ENCODE assay signal across 8 mouse cellular contexts in genomic region chr11:62538321-62539088, GRCm38 (mm10). TPM values are rescaled to one million over a fixed set of nuclear protein-coding genes. Genes with fewer than 3 reads are reported as not detected.
DNase-seq lines count a peak whose midpoint lies in the region; ATAC-seq and TF ChIP-seq lines count a peak whose summit lies in the region.

No protein-coding gene starts in this region.

- peaks cover 8 to 16% of the 10 kb centered on the region in 2 experiments for H3K36me3 ChIP-seq in MEL (ENCODE audit: control insufficient read depth in 1 of 2, insufficient read depth in 2 of 2, low read length in 2 of 2)
- H3K36me3 ChIP-seq in forebrain, embryonic 15.5 days = 0 out of 2 replicates have a peak, but pooled peaks cover 12% of the 10 kb centered on the region

- H3K4me3 ChIP-seq in MEL (ENCODE audit: control insufficient read depth in 1 of 2, insufficient read depth in 1 of 2, low read depth in 2 of 2, low read length in 2 of 2) = peak overlapping the region; percentile 58 to 91
- peak overlapping the region; percentile 96 for H3K4me3 ChIP-seq in forebrain, embryonic 15.5 days

- peak; percentile 77 for DNase-seq in MEL (ENCODE audit: low read depth, low spot score)
- peak; percentile 64 for DNase-seq in cerebellum, adult 11-12 months
- peak; percentile 60 to 76 for DNase-seq in heart, postnatal 36 days
- peak; percentile 56 to 73 for DNase-seq in layer of hippocampus, postnatal 10 days (ENCODE audit: low spot score in 2 of 2)
- peak; percentile 36 for DNase-seq in lung, postnatal 25 days (ENCODE audit: low spot score)
- DNase-seq in retina, embryonic 14.5 days (ENCODE audit: low spot score) = peak; percentile 64
- peak; percentile 69 for DNase-seq in thymus, postnatal 4 days

- ATAC-seq in forebrain, embryonic 15.5 days (replicated peaks) = peak; percentile 82

- peak overlapping the region; percentile 76 for H3K27ac ChIP-seq in MEL (ENCODE audit: control insufficient read depth, low read depth, low read length)
- H3K27ac ChIP-seq in forebrain, embryonic 15.5 days (replicated peaks) = peak overlapping the region; percentile 82

- TF ChIP-seq POLR2A in MEL (IDR thresholded peaks at IDR 0.05; ENCODE audit: control insufficient read depth in 1 of 2, insufficient read depth in 1 of 2, low read depth in 1 of 2, low read length in 2 of 2, poor library complexity in 1 of 2) = no peak; a peak in 1 of 4 replicates

- H3K9ac ChIP-seq in MEL (ENCODE audit: control insufficient read depth, low read depth, low read length, poor library complexity, severe bottlenecking) = peak overlapping the region; percentile 100
- peak overlapping the region; percentile 96 for H3K9ac ChIP-seq in forebrain, embryonic 15.5 days (replicated peaks)

- TF ChIP-seq RAD21 in MEL (IDR thresholded peaks at IDR 0.05; ENCODE audit: low read depth, low read length) = no peak

- H3K4me1 ChIP-seq in MEL (ENCODE audit: control insufficient read depth in 1 of 2, insufficient read depth in 2 of 2, low read length in 2 of 2) = peaks cover 4 to 6% of the 10 kb centered on the region in 2 experiments
- peaks cover 19% of the 10 kb centered on the region for H3K4me1 ChIP-seq in forebrain, embryonic 15.5 days

- TF ChIP-seq EP300 in MEL (IDR thresholded peaks at IDR 0.05; ENCODE audit: low read depth in 1 of 2, low read length in 2 of 2) = peak in 1 of 2 experiments; percentile 55; a peak in 2 of 4 replicates

- no peak for TF ChIP-seq CTCF in MEL (IDR thresholded peaks at IDR 0.05 in 2 of 3, conservative IDR thresholded peaks at IDR 0.05 in 1 of 3; ENCODE audit: control insufficient read depth in 1 of 3, insufficient read depth in 1 of 3, low read depth in 2 of 3, low read length in 3 of 3, poor library complexity in 1 of 3, severe bottlenecking in 1 of 3)

- H3K4me2 ChIP-seq in forebrain, embryonic 15.5 days (replicated peaks) = peak overlapping the region; percentile 81

- no peaks in the 10 kb centered on the region for H3K9me3 ChIP-seq in MEL (replicated peaks; ENCODE audit: insufficient read depth, low read length)
- H3K9me3 ChIP-seq in forebrain, embryonic 15.5 days = no peaks in the 10 kb centered on the region

- H3K79me2 ChIP-seq in MEL (ENCODE audit: control insufficient read depth, insufficient read depth, low read length, poor library complexity) = peaks cover 28% of the 10 kb centered on the region

- under 1% methylated on average over 56 of the region's 73 CpGs for WGBS in forebrain, embryonic 15.5 days

- H3K27me3 ChIP-seq in MEL (ENCODE audit: control insufficient read depth in 1 of 2, insufficient read depth in 2 of 2, low read length in 2 of 2) = no peaks in the 10 kb centered on the region
- no peaks in the 10 kb centered on the region for H3K27me3 ChIP-seq in forebrain, embryonic 15.5 days

- intact Hi-C loops in heart, postnatal 36 days (cut with DNase I) = loop anchor here (2.0 to 5.0 kb wide), 2 partner anchors 36 to 81 kb away; partner anchors contain the start of genes Ncor1, Pigl and Trpv2

TF ChIP-seq in MEL, 35 proteins besides CTCF, POLR2A, EP300 and RAD21:
- no peak for TF ChIP-seq ZMIZ1 (IDR thresholded peaks at IDR 0.05; ENCODE audit: low read depth, low read length)
- TF ChIP-seq GABPA (IDR thresholded peaks at IDR 0.05; ENCODE audit: low read depth, low read length) = no peak
- peak; percentile 86 for TF ChIP-seq MXI1 (IDR thresholded peaks at IDR 0.05; ENCODE audit: low read depth, low read length)
- no peak for TF ChIP-seq ZKSCAN1 (IDR thresholded peaks at IDR 0.05; ENCODE audit: low read depth, low read length)
- no peak for TF ChIP-seq ELF1 (IDR thresholded peaks at IDR 0.05; ENCODE audit: low read depth, low read length)
- no peak for TF ChIP-seq MAFK (IDR thresholded peaks at IDR 0.05; ENCODE audit: borderline replicate concordance, low read depth, low read length)
- TF ChIP-seq MYB (IDR thresholded peaks at IDR 0.05; ENCODE audit: low read depth, low read length) = peak; percentile 65; the same call in 1 of the 2 replicates
- TF ChIP-seq GATA1 (IDR thresholded peaks at IDR 0.05; ENCODE audit: low read depth, low read length) = no peak
- TF ChIP-seq POLR2AphosphoS5 (IDR thresholded peaks at IDR 0.05; ENCODE audit: borderline replicate concordance, low read depth, low read length) = no peak
- no peak for TF ChIP-seq MEF2A (IDR thresholded peaks at IDR 0.05; ENCODE audit: extremely low read depth, insufficient replicate concordance, low read depth, low read length, poor library complexity, severe bottlenecking)
- TF ChIP-seq NELFE (IDR thresholded peaks at IDR 0.05; ENCODE audit: low read depth, low read length) = peak; percentile 19; the same call in 1 of the 2 replicates
- TF ChIP-seq TAL1 (IDR thresholded peaks at IDR 0.05; ENCODE audit: low read length) = no peak
- no peak for TF ChIP-seq ZNF384 (IDR thresholded peaks at IDR 0.05; ENCODE audit: low read depth, low read length)
- TF ChIP-seq MAZ (IDR thresholded peaks at IDR 0.05; ENCODE audit: low read depth, low read length) = peak; percentile 59; the same call in 1 of the 2 replicates
- TF ChIP-seq TCF12 (IDR thresholded peaks at IDR 0.05; ENCODE audit: low read depth, low read length) = no peak
- peak; percentile 71; the same call in 1 of the 2 replicates for TF ChIP-seq BHLHE40 (IDR thresholded peaks at IDR 0.05; ENCODE audit: borderline replicate concordance, low read depth, low read length)
- TF ChIP-seq MAX (IDR thresholded peaks at IDR 0.05; ENCODE audit: low read length) = peak; percentile 89
- TF ChIP-seq SIN3A (IDR thresholded peaks at IDR 0.05; ENCODE audit: low read length) = peak; percentile 58
- TF ChIP-seq POLR2AphosphoS2 (IDR thresholded peaks at IDR 0.05; ENCODE audit: low read length) = no peak
- TF ChIP-seq CHD1 (IDR thresholded peaks at IDR 0.05; ENCODE audit: low read depth, low read length) = peak; percentile 98
- no peak for TF ChIP-seq NRF1 (IDR thresholded peaks at IDR 0.05; ENCODE audit: insufficient read depth, low read depth, low read length, poor library complexity, severe bottlenecking)
- no peak for TF ChIP-seq SMC3 (IDR thresholded peaks at IDR 0.05; ENCODE audit: low read depth, low read length)
- no peak for TF ChIP-seq ETS1 (IDR thresholded peaks at IDR 0.05; ENCODE audit: low read depth, low read length)
- TF ChIP-seq HCFC1 (IDR thresholded peaks at IDR 0.05; ENCODE audit: low read depth, low read length) = no peak
- TF ChIP-seq MYC (IDR thresholded peaks at IDR 0.05; ENCODE audit: low read depth, low read length) = peak; percentile 85
- TF ChIP-seq USF2 (IDR thresholded peaks at IDR 0.05; ENCODE audit: borderline replicate concordance in 1 of 2, insufficient read depth in 1 of 2, low read depth in 1 of 2, low read length in 2 of 2) = no peak
- TF ChIP-seq TBP (IDR thresholded peaks at IDR 0.05; ENCODE audit: low read depth, low read length) = peak; percentile 66; the same call in 1 of the 2 replicates
- TF ChIP-seq UBTF (IDR thresholded peaks at IDR 0.05; ENCODE audit: borderline replicate concordance, insufficient read depth, low read depth, low read length) = no peak
- TF ChIP-seq RCOR1 (IDR thresholded peaks at IDR 0.05; ENCODE audit: low read depth, low read length) = no peak
- no peak for TF ChIP-seq KAT2A (conservative IDR thresholded peaks at IDR 0.05; ENCODE audit: low read depth, low read length)
- TF ChIP-seq ZC3H11A (IDR thresholded peaks at IDR 0.05; ENCODE audit: low read depth, low read length) = no peak
- no peak for TF ChIP-seq E2F4 (IDR thresholded peaks at IDR 0.05; ENCODE audit: borderline replicate concordance, low read depth, low read length)
- TF ChIP-seq JUND (IDR thresholded peaks at IDR 0.05; ENCODE audit: low read depth, low read length) = no peak
- TF ChIP-seq CHD2 (IDR thresholded peaks at IDR 0.05; ENCODE audit: low read length) = no peak
- no peak for TF ChIP-seq USF1 (IDR thresholded peaks at IDR 0.05; ENCODE audit: low read depth, low read length)

RNA-seq across cellular contexts. Expression of gene Cenpv, which starts 0.6 kb away (rescaled TPM):
- total RNA-seq in MEL (2012; rRNA removed) = 150 and 178 TPM in 2 replicates
- 1,000 to 10,000 TPM in 1 of 2 experiments, 100 to 1,000 TPM in 1; 149 to 2,878 TPM for polyA plus RNA-seq in MEL (2012; ENCODE audit: insufficient read depth in 1 of 2, insufficient read length in 2 of 2, low read depth in 1 of 2, low replicate concordance in 2 of 2, missing spikeins in 1 of 2)
- 94.2 and 99.8 TPM in 2 replicates for polyA plus RNA-seq in forebrain, embryonic 15.5 days (2015; fragmentation: Nextera tagmentation; extraction: Ambion mirVana)
- 10 to 100 TPM; 22.8 to 25.0 TPM for total RNA-seq in heart, postnatal 36 days (2021)
- total RNA-seq in layer of hippocampus, postnatal 10 days (2021) = 10 to 100 TPM; 41.5 to 44.4 TPM

RNA-seq across cellular contexts. Expression of gene Ubb, which starts 12.5 kb away (rescaled TPM):
- 1,877 and 1,965 TPM in 2 replicates for total RNA-seq in MEL (2012; rRNA removed)
- polyA plus RNA-seq in MEL (2012; ENCODE audit: insufficient read depth in 1 of 2, insufficient read length in 2 of 2, low read depth in 1 of 2, low replicate concordance in 2 of 2, missing spikeins in 1 of 2) = 1,000 to 10,000 TPM in 1 of 2 experiments, not detected in 1; 1,800 TPM
- polyA plus RNA-seq in forebrain, embryonic 15.5 days (2015; fragmentation: Nextera tagmentation; extraction: Ambion mirVana) = 4,659 and 4,677 TPM in 2 replicates
- 100 to 1,000 TPM; 708 to 720 TPM for total RNA-seq in heart, postnatal 36 days (2021)
- total RNA-seq in layer of hippocampus, postnatal 10 days (2021) = 1,000 to 10,000 TPM; 1,541 to 1,698 TPM

RNA-seq across cellular contexts. Expression of gene Trpv2, which starts 35.8 kb away (rescaled TPM):
- 30.4 and 32.0 TPM in 2 replicates for total RNA-seq in MEL (2012; rRNA removed)
- 10 to 100 TPM in 1 of 2 experiments, not detected in 1; 30.0 TPM for polyA plus RNA-seq in MEL (2012; ENCODE audit: insufficient read depth in 1 of 2, insufficient read length in 2 of 2, low read depth in 1 of 2, low replicate concordance in 2 of 2, missing spikeins in 1 of 2)
- polyA plus RNA-seq in forebrain, embryonic 15.5 days (2015; fragmentation: Nextera tagmentation; extraction: Ambion mirVana) = 17.1 and 19.8 TPM in 2 replicates
- 1 to 10 TPM; 2.8 to 2.9 TPM for total RNA-seq in heart, postnatal 36 days (2021)
- total RNA-seq in layer of hippocampus, postnatal 10 days (2021) = 10 to 100 TPM; 26.1 to 26.3 TPM

Comparison
In these comparisons a context has a peak if more than half of its experiments do, and no peak if none do; other contexts are left out.
1. Peak in every context shown above with its lines: DNase-seq, ATAC-seq, H3K4me3 ChIP-seq and H3K27ac ChIP-seq.